Mouse (Mus musculus): ENCODE results near the gene Eif4a2.

The Eif4a2 gene

GRCm38 (mm10) chr16:23145211-23145610 lies 38.0 kb downstream of the Eif4a2 start:
- peak in 1 of 2 experiments; percentile 19 for DNase-seq

- peak; percentile 42 to 48 for DNase-seq
Observed at GRCm38 (mm10) chr16:23146280-23146679, 39.0 kb downstream of the Eif4a2 start, which contains the start of gene Adipoq. Gene Adipoq, plus strand, starts transcription at chr16:23146536.

- no peak for DNase-seq
Observed at GRCm38 (mm10) chr16:23148936-23149335, 41.7 kb downstream of the Eif4a2 start.

- DNase-seq: no peak
Observed at GRCm38 (mm10) chr16:23149396-23149795, 42.2 kb downstream of the Eif4a2 start.

GRCm38 (mm10) chr16:23151423-23151822 lies 44.2 kb downstream of the Eif4a2 start:
- peak; percentile 43 to 53 for DNase-seq

GRCm38 (mm10) chr16:23154261-23154660 lies 47.0 kb downstream of the Eif4a2 start:
- DNase-seq: no peak

- no peak for DNase-seq
Observed at GRCm38 (mm10) chr16:23157013-23157412, 49.8 kb downstream of the Eif4a2 start.

GRCm38 (mm10) chr16:23158292-23158691 lies 51.0 kb downstream of the Eif4a2 start:
- no peak for DNase-seq

GRCm38 (mm10) chr16:23158957-23159356 lies 51.7 kb downstream of the Eif4a2 start:
- DNase-seq: no peak

GRCm38 (mm10) chr16:23159749-23160148 lies 52.5 kb downstream of the Eif4a2 start:
- no peak for DNase-seq

GRCm38 (mm10) chr16:23162116-23162515 lies 54.9 kb downstream of the Eif4a2 start:
- DNase-seq: no peak
